Mouse (Mus musculus): Measurements from ENCODE around the gene Itga9.

Itga9 gene

GRCm38 (mm10) chr9:118762759-118763158 is 156.3 kb downstream of the Itga9 start:
- ATAC-seq (ENCODE audit: insufficient number of reproducible peaks, low FRiP score, low TSS enrichment): no peak

- ATAC-seq (ENCODE audit: insufficient number of reproducible peaks, low FRiP score, low TSS enrichment): no peak
These were observed 156.7 kb downstream of the Itga9 start for GRCm38 (mm10) chr9:118763203-118763602.

- no peak for ATAC-seq (ENCODE audit: insufficient number of reproducible peaks, low FRiP score, low TSS enrichment)
These were observed 157.2 kb downstream of the Itga9 start for GRCm38 (mm10) chr9:118763646-118764045.

- no peak for ATAC-seq (ENCODE audit: insufficient number of reproducible peaks, low FRiP score, low TSS enrichment)
These were observed 158.6 kb downstream of the Itga9 start for GRCm38 (mm10) chr9:118765059-118765458.

DNA sequence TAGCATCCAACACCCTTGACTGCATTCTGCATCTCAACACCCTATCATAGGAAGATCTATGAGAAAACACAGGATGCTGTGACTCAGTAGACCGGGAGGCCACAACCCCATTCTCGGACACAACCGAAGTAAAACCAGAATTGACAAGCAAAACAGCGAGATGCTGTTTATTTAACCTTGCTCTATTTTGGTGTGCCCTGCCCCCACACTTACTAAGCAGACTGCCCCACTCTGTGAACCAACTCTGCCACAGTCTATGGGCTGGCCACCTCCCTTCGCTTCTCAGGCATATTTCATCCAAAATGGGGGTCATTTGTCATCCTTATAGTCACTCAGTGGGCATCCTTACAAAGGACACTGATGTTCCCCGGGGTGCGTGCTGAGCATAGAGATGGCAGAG is 160.5 kb downstream of the Itga9 start:
- no peak for ATAC-seq (ENCODE audit: insufficient number of reproducible peaks, low FRiP score, low TSS enrichment)

GRCm38 (mm10) chr9:118768596-118768995 is 162.1 kb downstream of the Itga9 start:
- no peak for ATAC-seq (ENCODE audit: insufficient number of reproducible peaks, low FRiP score, low TSS enrichment)

GRCm38 (mm10) chr9:118770366-118770765 is 163.9 kb downstream of the Itga9 start:
- ATAC-seq (ENCODE audit: insufficient number of reproducible peaks, low FRiP score, low TSS enrichment): no peak

DNA sequence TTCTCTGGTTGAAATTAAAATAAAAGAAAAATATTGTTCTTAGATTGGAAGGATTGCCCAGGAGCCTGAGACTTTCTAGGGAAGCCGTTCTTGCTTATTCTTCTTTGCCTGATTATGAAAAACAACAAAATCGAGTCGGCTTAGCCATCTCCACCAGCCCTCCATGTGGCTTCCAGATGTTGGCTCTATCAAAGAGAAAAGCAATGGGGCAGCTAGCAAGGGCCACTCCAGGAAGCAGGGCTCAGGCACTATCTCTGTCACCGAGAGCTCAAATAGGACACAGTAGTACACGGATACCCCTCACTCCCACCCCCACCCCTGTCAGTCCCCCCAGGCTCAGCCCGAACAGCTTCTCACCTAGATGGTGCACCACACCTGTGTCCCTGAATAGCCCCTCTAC is 168.2 kb downstream of the Itga9 start:
- ATAC-seq (ENCODE audit: insufficient number of reproducible peaks, low FRiP score, low TSS enrichment): no peak

DNA sequence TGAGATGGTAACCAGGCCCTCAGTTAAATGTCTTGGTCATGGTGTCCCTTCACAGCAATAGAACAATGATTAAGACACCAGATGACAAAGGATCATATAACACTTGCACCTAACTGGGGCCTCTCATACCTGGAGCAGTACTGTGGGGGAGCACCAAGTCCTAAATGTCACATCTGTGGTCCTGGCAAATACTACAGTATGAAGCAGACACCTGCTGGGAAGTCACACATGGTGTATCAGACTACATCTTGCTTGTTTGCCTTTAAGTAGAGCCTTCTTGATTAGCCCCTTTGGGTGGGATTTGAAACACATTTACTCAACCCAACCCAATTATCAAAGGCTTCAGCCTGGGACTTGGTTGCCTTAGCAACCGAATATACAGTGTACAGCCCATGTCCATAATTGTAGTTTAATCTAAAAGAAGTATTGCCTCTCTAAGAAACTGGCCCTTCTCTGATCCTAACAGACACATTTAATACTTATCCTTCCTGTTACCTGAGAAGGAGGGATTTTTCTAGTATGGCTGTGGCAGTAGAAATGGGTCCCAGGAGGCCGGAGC is 170.5 kb downstream of the Itga9 start:
- ATAC-seq (ENCODE audit: insufficient number of reproducible peaks, low FRiP score, low TSS enrichment): no peak

DNA sequence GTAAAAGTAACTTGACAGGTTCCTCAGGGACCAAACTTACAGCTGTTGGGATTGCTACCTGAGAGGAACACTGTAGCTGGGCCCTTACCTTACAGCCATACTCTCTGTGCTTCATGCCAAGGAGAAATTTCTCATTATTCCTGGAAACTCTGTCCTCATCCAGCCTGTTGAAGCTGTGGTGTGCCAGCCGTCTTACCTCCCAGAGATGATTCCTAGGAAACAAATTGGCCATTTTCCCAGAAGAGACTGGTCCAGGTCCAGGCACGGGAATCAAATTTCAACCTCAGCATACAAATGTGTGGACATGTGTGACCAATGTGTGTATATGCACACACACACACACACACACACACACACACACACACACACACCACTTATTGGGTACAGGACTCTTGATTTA is 172.1 kb downstream of the Itga9 start:
- ATAC-seq (ENCODE audit: insufficient number of reproducible peaks, low FRiP score, low TSS enrichment): no peak

GRCm38 (mm10) chr9:118784621-118785020 is 178.1 kb downstream of the Itga9 start:
- ATAC-seq (ENCODE audit: insufficient number of reproducible peaks, low FRiP score, low TSS enrichment): no peak

DNA sequence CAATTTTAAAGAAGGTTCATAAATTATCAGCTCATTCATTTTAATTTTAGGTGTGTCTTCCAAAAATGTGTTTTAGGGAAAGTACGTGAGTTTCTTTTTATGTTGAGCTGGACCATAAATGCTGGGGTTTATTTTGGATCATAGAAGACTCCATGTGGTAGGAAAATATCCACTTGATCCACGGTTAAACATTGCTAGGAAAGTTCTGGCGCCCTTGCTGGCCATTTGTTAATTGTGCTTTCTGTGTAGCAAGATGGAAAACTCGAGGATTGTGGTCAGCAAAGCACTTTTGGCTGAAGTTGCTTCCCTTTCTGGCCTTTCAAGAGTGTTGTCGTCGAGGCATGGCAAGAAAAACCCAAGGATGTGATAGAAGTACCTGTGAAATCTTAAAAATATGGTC is 179.3 kb downstream of the Itga9 start:
- ATAC-seq (ENCODE audit: insufficient number of reproducible peaks, low FRiP score, low TSS enrichment): no peak

DNA sequence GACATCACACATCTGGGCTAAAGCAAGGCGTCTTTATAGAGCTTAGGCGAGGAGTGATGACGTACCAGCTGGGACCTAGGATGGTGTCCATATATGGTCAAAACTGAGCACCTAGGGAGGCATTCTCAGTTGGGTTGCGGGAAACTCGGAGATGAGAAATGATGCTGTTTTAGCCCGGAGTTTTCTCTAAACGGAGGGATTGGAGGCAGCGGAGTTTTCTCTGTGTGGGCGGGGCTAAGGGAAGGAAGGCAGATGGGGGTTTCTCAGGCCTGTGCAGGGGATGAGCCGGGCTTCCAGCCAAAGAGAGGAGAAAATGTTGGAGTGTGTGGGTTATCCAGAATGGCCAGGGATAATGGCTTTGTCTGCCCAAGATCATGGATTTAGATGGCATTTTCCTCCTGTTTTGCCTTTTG is 182.4 kb downstream of the Itga9 start:
- no peak for ATAC-seq (ENCODE audit: insufficient number of reproducible peaks, low FRiP score, low TSS enrichment)

GRCm38 (mm10) chr9:118791231-118791630 is 184.7 kb downstream of the Itga9 start:
- ATAC-seq (ENCODE audit: insufficient number of reproducible peaks, low FRiP score, low TSS enrichment): no peak

DNA sequence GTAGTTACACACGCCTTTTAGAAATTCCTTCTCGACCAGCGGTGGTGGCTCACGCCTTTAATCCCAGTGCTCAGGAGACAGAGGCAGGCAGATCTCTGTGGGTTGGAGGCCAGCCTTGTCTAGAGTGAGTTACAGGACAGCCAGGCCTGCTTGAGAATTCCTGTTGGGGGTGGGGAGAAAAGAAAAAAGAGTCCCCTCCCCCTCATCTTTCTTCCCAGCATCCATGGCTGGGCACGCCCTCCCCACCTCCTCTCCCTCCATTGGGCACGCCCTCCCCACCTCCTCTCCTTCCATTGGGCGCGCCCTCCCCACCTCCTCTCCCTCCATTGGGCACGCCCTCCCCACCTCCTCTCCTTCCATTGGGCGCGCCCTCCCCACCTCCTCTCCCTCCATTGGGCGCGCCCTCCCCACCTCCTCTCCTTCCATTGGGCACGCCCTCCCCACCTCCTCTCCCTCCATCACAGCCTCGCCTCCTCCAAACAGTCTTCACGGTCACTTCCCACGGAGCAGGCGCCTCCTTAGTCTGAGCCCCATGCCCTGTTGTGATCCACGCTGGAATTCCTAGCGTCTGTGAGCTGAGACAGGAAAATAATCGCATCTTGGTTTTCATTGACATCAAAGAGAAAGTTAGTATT is 186.8 kb downstream of the Itga9 start:
- ATAC-seq (ENCODE audit: insufficient number of reproducible peaks, low FRiP score, low TSS enrichment): no peak

DNA sequence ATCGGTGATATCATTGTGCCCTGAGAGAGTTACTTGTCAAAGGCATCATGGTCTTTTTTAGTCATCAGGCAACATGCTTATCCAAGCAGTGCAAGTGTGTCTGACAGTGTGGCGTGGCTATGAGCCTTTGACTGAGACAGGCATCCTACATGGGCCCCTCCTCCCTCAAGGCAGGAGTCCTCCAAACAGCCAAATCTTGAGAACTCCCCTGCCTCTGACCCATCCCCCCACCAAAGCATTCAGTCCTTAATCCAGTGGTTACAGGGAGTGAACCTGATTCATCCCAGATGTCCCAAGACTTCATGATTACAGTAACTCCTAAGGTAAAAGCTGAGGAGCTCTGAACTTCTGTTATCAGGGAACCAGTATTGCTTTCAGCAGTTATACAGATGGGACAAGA is 188.2 kb downstream of the Itga9 start:
- ATAC-seq (ENCODE audit: insufficient number of reproducible peaks, low FRiP score, low TSS enrichment): no peak

DNA sequence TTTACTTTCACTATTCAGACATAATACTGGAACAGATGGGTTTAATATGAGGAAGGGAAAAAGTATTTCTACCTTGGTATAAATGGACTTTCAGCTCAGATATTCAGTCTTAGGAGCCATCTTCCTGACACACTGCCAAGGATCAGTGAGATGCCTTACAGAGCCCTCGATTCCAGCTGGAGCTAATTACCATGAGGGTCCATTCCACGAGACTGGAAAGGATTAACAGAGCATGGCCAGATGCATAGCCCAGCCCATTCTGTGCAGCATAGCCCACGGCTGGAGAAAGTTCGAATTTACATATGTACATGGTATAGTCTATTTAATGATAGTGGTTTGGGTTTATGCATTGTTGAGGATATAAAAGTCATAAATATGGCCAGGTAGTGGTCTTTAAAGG is 188.8 kb downstream of the Itga9 start:
- no peak for ATAC-seq (ENCODE audit: insufficient number of reproducible peaks, low FRiP score, low TSS enrichment)

- ATAC-seq (ENCODE audit: insufficient number of reproducible peaks, low FRiP score, low TSS enrichment): no peak
These were observed 192.6 kb downstream of the Itga9 start for GRCm38 (mm10) chr9:118799105-118799504.

DNA sequence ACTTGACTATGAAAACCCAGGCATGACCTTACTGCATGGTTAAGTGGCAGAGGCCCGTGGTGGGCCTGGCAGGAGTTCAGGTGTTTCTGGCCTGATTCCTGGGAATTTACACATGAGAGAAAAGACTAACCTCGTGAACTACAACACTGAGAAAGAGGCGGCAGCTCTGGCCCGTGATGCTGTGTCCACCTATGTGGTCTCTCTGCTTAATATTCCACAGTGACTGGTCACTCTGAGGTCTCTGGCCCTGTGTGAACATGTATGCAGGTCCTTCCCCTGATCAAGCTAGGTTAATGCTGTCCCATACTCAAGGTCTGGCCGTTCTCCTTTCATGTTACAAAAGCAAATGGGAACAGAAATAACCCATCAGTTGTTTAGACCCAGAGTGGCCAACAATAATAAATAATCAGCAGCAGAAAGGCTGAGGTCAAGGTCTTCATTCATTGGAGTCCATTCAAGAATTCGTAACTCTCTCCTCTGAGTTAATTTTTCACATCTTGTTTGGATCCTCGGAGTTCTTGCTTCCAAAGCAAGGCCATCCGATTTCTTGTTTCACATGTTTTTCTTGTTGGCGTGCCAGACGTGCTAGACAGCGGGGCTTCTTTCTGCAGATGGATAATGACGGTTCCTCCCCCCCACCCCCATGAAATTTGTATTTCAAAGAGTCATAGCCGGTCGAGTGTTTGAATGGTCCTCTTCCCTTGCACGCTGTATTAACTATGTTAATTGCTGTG is 194.9 kb downstream of the Itga9 start:
- ATAC-seq (ENCODE audit: insufficient number of reproducible peaks, low FRiP score, low TSS enrichment): no peak

- ATAC-seq (ENCODE audit: insufficient number of reproducible peaks, low FRiP score, low TSS enrichment): no peak
These were observed 195.4 kb downstream of the Itga9 start for GRCm38 (mm10) chr9:118801910-118802287.

- ATAC-seq (ENCODE audit: insufficient number of reproducible peaks, low FRiP score, low TSS enrichment): no peak
These were observed 195.9 kb downstream of the Itga9 start for GRCm38 (mm10) chr9:118802380-118802779.

- no peak for ATAC-seq (ENCODE audit: insufficient number of reproducible peaks, low FRiP score, low TSS enrichment)
These were observed 199.2 kb downstream of the Itga9 start for GRCm38 (mm10) chr9:118805740-118806139.

Measured in cerebellum, adult (tissue).